Mouse (Mus musculus): ENCODE measurements around the gene Vldlr. TPM values are rescaled to one million over a fixed set of nuclear protein-coding genes. Genes with fewer than 3 reads are reported as not detected.
A peak's percentile ranks its signal among the peaks of the same experiment; 100 is the strongest.

Gene Vldlr
- polyA plus RNA-seq, 1 experiment from 2014 or later = 32.7 TPM

DNA sequence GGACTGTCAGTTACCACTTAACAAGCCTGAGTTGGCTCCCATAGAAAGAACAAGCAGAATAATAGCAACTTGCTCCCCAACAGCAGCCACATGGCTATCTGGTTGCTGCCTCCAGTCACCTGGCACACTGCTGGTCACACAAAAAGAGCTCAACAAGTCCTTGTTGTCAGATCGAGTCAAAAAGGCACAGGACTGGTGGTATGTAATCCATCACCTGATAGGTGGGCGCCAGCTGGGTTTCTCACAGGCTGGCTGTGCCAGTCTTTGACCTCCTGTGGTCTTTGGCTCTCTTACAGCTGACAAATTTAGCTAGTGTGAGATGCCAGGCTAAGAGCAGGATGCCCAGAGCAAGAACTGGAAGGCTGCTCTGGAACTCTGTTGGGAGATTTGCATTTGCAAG, 5.3 kb upstream of the Vldlr start:
- Histone ChIP-seq H3K4me2 (ENCODE audit: low read length) (no peak overlapping the region), H3K9me3 (ENCODE audit: control insufficient read depth, low read length) (no peaks in the 10 kb centered on the region), H3K4me3 (ENCODE audit: low read length) (no peak overlapping the region), H3K4me1 (ENCODE audit: control insufficient read depth, insufficient read depth, low read depth, low read length) (peaks cover 5% of the 10 kb centered on the region), H3K36me3 (ENCODE audit: control insufficient read depth, insufficient read depth, low read length) (no peaks in the 10 kb centered on the region), H3K27me3 (replicated peaks; ENCODE audit: control insufficient read depth, insufficient read depth, low read length) (no peaks in the 10 kb centered on the region; the same call in 1 of the 2 replicates), H3K27ac (ENCODE audit: low read depth, low read length) (no peak overlapping the region; the same call in 1 of the 2 replicates), H3K9ac (ENCODE audit: low read depth, low read length) (no peak overlapping the region)
- ATAC-seq = peak; percentile 78
- WGBS = 59% methylated on average over 2 of the region's 2 CpGs

DNA sequence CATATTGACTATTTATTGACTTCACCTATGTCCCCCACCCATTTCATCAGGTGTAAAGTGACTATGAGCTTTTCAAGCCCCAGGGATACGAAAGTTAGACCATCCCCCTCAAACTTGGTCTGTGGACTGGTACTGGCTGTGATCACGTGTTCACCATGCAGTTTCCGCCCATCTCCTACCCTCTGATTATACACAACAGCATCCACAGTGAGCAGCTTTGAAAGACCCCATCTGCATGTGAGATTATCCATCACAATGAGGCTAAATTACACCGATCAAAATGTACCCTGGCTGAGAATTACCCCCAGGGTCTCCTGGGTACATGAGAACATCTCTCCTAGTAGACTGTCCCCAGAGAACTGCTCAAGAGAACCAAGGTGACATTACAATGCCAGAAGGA, 688 bp upstream of the Vldlr start:
- no peaks in the 10 kb centered on the region for H3K9me3 ChIP-seq (ENCODE audit: control insufficient read depth, low read length)
- no peaks in the 10 kb centered on the region for H3K36me3 ChIP-seq (ENCODE audit: control insufficient read depth, insufficient read depth, low read length)
- H3K4me2 ChIP-seq (ENCODE audit: low read length) = peak overlapping the region; percentile 91
- WGBS = 61% methylated on average over 4 of the region's 4 CpGs
- H3K27me3 ChIP-seq (replicated peaks; ENCODE audit: control insufficient read depth, insufficient read depth, low read length) = no peaks in the 10 kb centered on the region; the same call in 1 of the 2 replicates
- ATAC-seq = no peak
- no peak overlapping the region for H3K27ac ChIP-seq (ENCODE audit: low read depth, low read length)
- H3K4me1 ChIP-seq (ENCODE audit: control insufficient read depth, insufficient read depth, low read depth, low read length) = peaks cover 16% of the 10 kb centered on the region
- no peak overlapping the region for H3K4me3 ChIP-seq (ENCODE audit: low read length)
- H3K9ac ChIP-seq (ENCODE audit: low read depth, low read length) = no peak overlapping the region

- no peaks in the 10 kb centered on the region for H3K9me3 ChIP-seq (ENCODE audit: control insufficient read depth, low read length)
- H3K27ac ChIP-seq (ENCODE audit: low read depth, low read length) = peak overlapping the region; percentile 93
- peak; percentile 84 for ATAC-seq
- H3K36me3 ChIP-seq (ENCODE audit: control insufficient read depth, insufficient read depth, low read length) = no peaks in the 10 kb centered on the region
- H3K4me3 ChIP-seq (ENCODE audit: low read length) = peak overlapping the region; percentile 89
- peak overlapping the region; percentile 91 for H3K4me2 ChIP-seq (ENCODE audit: low read length)
- no peaks in the 10 kb centered on the region; the same call in 1 of the 2 replicates for H3K27me3 ChIP-seq (replicated peaks; ENCODE audit: control insufficient read depth, insufficient read depth, low read length)
- H3K4me1 ChIP-seq (ENCODE audit: control insufficient read depth, insufficient read depth, low read depth, low read length) = peaks cover 16% of the 10 kb centered on the region
- WGBS = 1% methylated on average over 30 of the region's 62 CpGs
- peak overlapping the region; percentile 92 for H3K9ac ChIP-seq (ENCODE audit: low read depth, low read length)
Observed at GRCm38 (mm10) chr19:27216767-27217403, 601 bp downstream of the Vldlr start.

DNA sequence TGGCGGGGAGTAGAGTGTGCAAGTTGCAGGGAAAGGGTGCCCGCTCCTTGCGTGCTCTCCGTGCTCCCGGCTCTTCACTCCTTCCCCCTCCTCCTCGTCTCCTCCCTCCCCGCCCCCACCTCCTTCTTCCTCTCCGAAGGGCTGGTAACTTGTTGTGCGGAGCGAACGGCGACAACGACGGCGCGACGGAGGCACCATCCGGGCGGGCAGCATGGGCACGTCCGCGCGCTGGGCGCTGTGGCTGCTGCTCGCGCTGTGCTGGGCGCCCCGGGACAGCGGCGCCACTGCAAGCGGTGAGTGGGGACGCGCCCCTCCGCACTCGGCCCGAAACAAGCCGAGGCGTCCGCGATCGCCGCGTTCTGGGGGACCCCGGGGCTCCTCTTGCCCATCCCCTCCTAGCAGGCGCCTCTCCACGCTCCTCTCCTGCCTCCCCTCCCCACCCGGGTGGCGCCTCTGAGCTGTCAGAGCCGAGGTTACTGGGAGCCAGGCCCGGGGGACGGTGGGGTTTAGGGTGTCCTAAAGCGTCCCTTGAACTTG, 1.2 kb downstream of the Vldlr start:
- H3K9me3 ChIP-seq (ENCODE audit: control insufficient read depth, low read length) = no peaks in the 10 kb centered on the region
- H3K27me3 ChIP-seq (replicated peaks; ENCODE audit: control insufficient read depth, insufficient read depth, low read length) = no peaks in the 10 kb centered on the region; the same call in 1 of the 2 replicates
- peak; percentile 79 for ATAC-seq
- peak overlapping the region; percentile 92 for H3K9ac ChIP-seq (ENCODE audit: low read depth, low read length)
- H3K4me1 ChIP-seq (ENCODE audit: control insufficient read depth, insufficient read depth, low read depth, low read length) = peaks cover 16% of the 10 kb centered on the region
- no peaks in the 10 kb centered on the region for H3K36me3 ChIP-seq (ENCODE audit: control insufficient read depth, insufficient read depth, low read length)
- H3K4me3 ChIP-seq (ENCODE audit: low read length) = peak overlapping the region; percentile 89
- peak overlapping the region; percentile 93 for H3K27ac ChIP-seq (ENCODE audit: low read depth, low read length)
- WGBS = 0% methylated on average over 29 of the region's 52 CpGs
- peak overlapping the region; percentile 91 for H3K4me2 ChIP-seq (ENCODE audit: low read length)

DNA sequence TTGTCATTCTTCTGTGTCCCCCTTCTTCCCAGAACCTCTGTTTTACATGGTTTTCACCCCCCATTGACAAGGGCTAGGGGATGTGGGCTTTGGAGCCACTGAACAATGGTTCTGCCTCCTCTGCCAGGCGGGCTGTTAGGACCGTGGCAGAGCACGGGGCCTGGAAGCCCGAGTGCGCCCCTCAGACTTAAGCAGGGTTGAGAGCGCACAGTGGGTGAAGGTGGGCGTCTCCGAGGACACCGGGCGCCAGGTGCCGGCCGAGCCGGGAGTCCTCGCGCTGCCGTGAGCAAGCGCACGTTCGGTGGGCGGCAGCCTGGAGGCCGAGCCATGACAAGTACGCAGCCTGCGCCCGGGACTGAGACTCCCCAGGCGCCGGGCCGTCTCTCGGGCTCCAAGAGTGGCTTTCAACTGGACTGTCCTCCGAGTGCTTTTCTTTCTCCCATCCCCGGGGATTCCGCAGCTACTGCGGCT, 1.7 kb downstream of the Vldlr start:
- H3K27me3 ChIP-seq (replicated peaks; ENCODE audit: control insufficient read depth, insufficient read depth, low read length) = no peaks in the 10 kb centered on the region; the same call in 1 of the 2 replicates
- peak; percentile 51 for ATAC-seq
- peak overlapping the region; percentile 91 for H3K4me2 ChIP-seq (ENCODE audit: low read length)
- peak overlapping the region; percentile 89 for H3K4me3 ChIP-seq (ENCODE audit: low read length)
- H3K9me3 ChIP-seq (ENCODE audit: control insufficient read depth, low read length) = no peaks in the 10 kb centered on the region
- peak overlapping the region; percentile 93 for H3K27ac ChIP-seq (ENCODE audit: low read depth, low read length)
- under 1% methylated on average over 32 of the region's 32 CpGs for WGBS
- H3K36me3 ChIP-seq (ENCODE audit: control insufficient read depth, insufficient read depth, low read length) = no peaks in the 10 kb centered on the region
- peak overlapping the region; percentile 92 for H3K9ac ChIP-seq (ENCODE audit: low read depth, low read length)
- H3K4me1 ChIP-seq (ENCODE audit: control insufficient read depth, insufficient read depth, low read depth, low read length) = peaks cover 16% of the 10 kb centered on the region

DNA sequence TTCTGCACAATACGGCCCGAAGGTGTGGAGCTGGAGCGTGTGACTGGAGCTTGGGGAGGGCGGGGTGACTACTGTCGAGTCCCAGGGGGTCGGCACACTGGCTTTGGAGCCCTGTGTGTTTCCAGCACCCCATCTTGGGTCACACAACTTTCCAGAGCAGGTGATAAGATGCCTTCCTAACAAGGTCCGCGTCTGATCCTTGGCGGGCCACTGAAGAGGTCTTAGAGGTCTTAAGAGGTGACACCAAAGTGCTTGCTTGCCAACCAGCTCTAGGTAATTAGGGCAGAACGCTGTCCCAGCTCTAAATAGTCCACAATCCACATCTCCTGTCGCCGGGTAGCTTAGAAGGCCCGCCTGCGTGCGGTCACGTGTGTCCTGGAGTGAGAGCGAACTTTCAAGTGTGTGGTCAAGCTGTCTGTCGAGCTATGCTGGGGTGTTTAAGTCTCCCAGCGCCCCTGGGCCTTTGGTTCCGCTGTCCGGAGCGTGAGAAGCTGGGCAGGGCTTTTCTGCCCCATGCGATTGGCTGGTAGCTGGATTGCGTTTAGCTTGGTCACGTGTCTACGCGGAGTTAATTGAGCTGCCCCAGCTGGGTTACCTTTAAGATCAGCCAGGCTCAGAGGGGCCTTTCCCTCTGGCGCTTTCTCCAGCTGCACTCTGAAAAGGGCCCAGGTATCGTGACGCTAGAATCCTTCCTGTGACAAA, 2.4 kb downstream of the Vldlr start:
- Histone ChIP-seq H3K4me1 (ENCODE audit: control insufficient read depth, insufficient read depth, low read depth, low read length) (peaks cover 16% of the 10 kb centered on the region), H3K4me2 (ENCODE audit: low read length) (peak overlapping the region; percentile 91), H3K27ac (ENCODE audit: low read depth, low read length) (peak overlapping the region; percentile 93), H3K4me3 (ENCODE audit: low read length) (peak overlapping the region; percentile 89), H3K27me3 (replicated peaks; ENCODE audit: control insufficient read depth, insufficient read depth, low read length) (no peaks in the 10 kb centered on the region), H3K9me3 (ENCODE audit: control insufficient read depth, low read length) (no peaks in the 10 kb centered on the region), H3K36me3 (ENCODE audit: control insufficient read depth, insufficient read depth, low read length) (no peaks in the 10 kb centered on the region), H3K9ac (ENCODE audit: low read depth, low read length) (peak overlapping the region; percentile 92)
- WGBS = 0% methylated on average over 30 of the region's 30 CpGs
- peak; percentile 21; the same call in 1 of the 2 replicates for ATAC-seq

GRCm38 (mm10) chr19:27219586-27219985, 3.3 kb downstream of the Vldlr start:
- H3K9ac ChIP-seq (ENCODE audit: low read depth, low read length) = no peak overlapping the region
- no peaks in the 10 kb centered on the region for H3K27me3 ChIP-seq (replicated peaks; ENCODE audit: control insufficient read depth, insufficient read depth, low read length)
- no peaks in the 10 kb centered on the region for H3K9me3 ChIP-seq (ENCODE audit: control insufficient read depth, low read length)
- no peak for ATAC-seq
- peaks cover 16% of the 10 kb centered on the region for H3K4me1 ChIP-seq (ENCODE audit: control insufficient read depth, insufficient read depth, low read depth, low read length)
- no peak overlapping the region for H3K27ac ChIP-seq (ENCODE audit: low read depth, low read length)
- H3K4me3 ChIP-seq (ENCODE audit: low read length) = no peak overlapping the region
- H3K4me2 ChIP-seq (ENCODE audit: low read length) = peak overlapping the region; percentile 91
- no peaks in the 10 kb centered on the region for H3K36me3 ChIP-seq (ENCODE audit: control insufficient read depth, insufficient read depth, low read length)

GRCm38 (mm10) chr19:27223046-27223445, 6.8 kb downstream of the Vldlr start:
- no peak for ATAC-seq
- Histone ChIP-seq H3K4me3 (ENCODE audit: low read length) (no peak overlapping the region), H3K9me3 (ENCODE audit: control insufficient read depth, low read length) (no peaks in the 10 kb centered on the region), H3K27ac (ENCODE audit: low read depth, low read length) (no peak overlapping the region), H3K9ac (ENCODE audit: low read depth, low read length) (no peak overlapping the region), H3K27me3 (replicated peaks; ENCODE audit: control insufficient read depth, insufficient read depth, low read length) (no peaks in the 10 kb centered on the region), H3K4me1 (ENCODE audit: control insufficient read depth, insufficient read depth, low read depth, low read length) (peaks cover 9% of the 10 kb centered on the region), H3K36me3 (ENCODE audit: control insufficient read depth, insufficient read depth, low read length) (no peaks in the 10 kb centered on the region), H3K4me2 (ENCODE audit: low read length) (no peak overlapping the region)
- WGBS = 84% methylated on average over 6 of the region's 6 CpGs

- 62% methylated on average over 1 of the region's 1 CpGs for WGBS
- no peak overlapping the region for H3K4me3 ChIP-seq (ENCODE audit: low read length)
- H3K27me3 ChIP-seq (replicated peaks; ENCODE audit: control insufficient read depth, insufficient read depth, low read length) = no peaks in the 10 kb centered on the region
- no peak overlapping the region for H3K27ac ChIP-seq (ENCODE audit: low read depth, low read length)
- no peak overlapping the region for H3K9ac ChIP-seq (ENCODE audit: low read depth, low read length)
- H3K36me3 ChIP-seq (ENCODE audit: control insufficient read depth, insufficient read depth, low read length) = no peaks in the 10 kb centered on the region
- H3K4me1 ChIP-seq (ENCODE audit: control insufficient read depth, insufficient read depth, low read depth, low read length) = peaks cover 2% of the 10 kb centered on the region; the same call in 1 of the 2 replicates
- ATAC-seq = no peak
- H3K9me3 ChIP-seq (ENCODE audit: control insufficient read depth, low read length) = no peaks in the 10 kb centered on the region
- no peak overlapping the region for H3K4me2 ChIP-seq (ENCODE audit: low read length)
Observed at GRCm38 (mm10) chr19:27224356-27224755, 8.1 kb downstream of the Vldlr start.

All from hindbrain, embryonic 16.5 days (tissue).